Mouse (Mus musculus) CH12.LX (cell line): Measurements from ENCODE around the gene Cops3. TPM values are rescaled to one million over a fixed set of nuclear protein-coding genes. Genes with fewer than 3 reads are reported as not detected.

ENCODE experiments used
- DNase-seq: peaks from one replicate; pipeline ENCODE4 v3.0.0-alpha.2; 2013; ENCODE audit errors: extremely low read depth
- H3K27ac ChIP-seq: 2 replicates; pipeline ENCODE4 v1.5.1; 2012; ENCODE audit warnings: low read depth, mild to moderate bottlenecking, control low read depth, moderate library complexity; ENCODE audit not compliant: insufficient read depth
- H3K27me3 ChIP-seq: replicated peaks from 2 replicates; pipeline ENCODE3; 2012; ENCODE audit warnings: inconsistent platforms
- H3K36me3 ChIP-seq, 2 experiments: replicated peaks in 1 of 2; 2 replicates each; pipeline versions ENCODE3 to v1.6.1; 2012; ENCODE audit warnings: inconsistent platforms in 1 of 2, low read length in 1 of 2, mild to moderate bottlenecking in 1 of 2, mixed read lengths in 1 of 2, moderate library complexity in 1 of 2; ENCODE audit not compliant: control insufficient read depth in 1 of 2, insufficient read depth in 1 of 2
- H3K4me1 ChIP-seq, 2 experiments: 2 replicates each; pipeline ENCODE4 v1.6.1; 2012; ENCODE audit warnings: inconsistent platforms in 1 of 2, moderate library complexity in 1 of 2; ENCODE audit not compliant: insufficient read depth in 2 of 2, control insufficient read depth in 1 of 2
- H3K4me2 ChIP-seq: 2 replicates; pipeline ENCODE4 v1.6.1; 2012; ENCODE audit warnings: low read depth, mild to moderate bottlenecking, control low read depth; ENCODE audit not compliant: poor library complexity, insufficient read depth, severe bottlenecking
- H3K4me3 ChIP-seq, 3 experiments: fragments of 150-350 bp in 1 of 3; sonication (generic) in 1 of 3; replicated peaks in 1 of 3; 2 replicates each; pipeline versions ENCODE3 to v1.5.1; 2011 to 2012; ENCODE audit warnings: low read depth in 2 of 3, low read length in 2 of 3, mild to moderate bottlenecking in 2 of 3, moderate library complexity in 2 of 3, control low read depth in 1 of 3, improper control_type of control experiment in 1 of 3, inconsistent platforms in 1 of 3, mixed read lengths in 1 of 3; ENCODE audit not compliant: poor library complexity in 1 of 3
- H3K79me2 ChIP-seq: replicated peaks from 2 replicates; pipeline ENCODE4 v1.6.1; 2012; ENCODE audit warnings: mild to moderate bottlenecking, moderate library complexity; ENCODE audit not compliant: control insufficient read depth, poor library complexity, insufficient read depth, severe bottlenecking; ENCODE audit errors: extremely low read depth
- H3K9ac ChIP-seq: 2 replicates; pipeline ENCODE4 v1.6.1; 2012; ENCODE audit warnings: low read depth, mild to moderate bottlenecking, control low read depth, moderate library complexity; ENCODE audit not compliant: insufficient read depth
- H3K9me3 ChIP-seq: replicated peaks from 2 replicates; pipeline ENCODE3; 2012; ENCODE audit warnings: low read length, inconsistent platforms, mixed read lengths
- BHLHE40 ChIP-seq: IDR thresholded peaks from 2 replicates; pipeline ENCODE4 v1.6.1; 2011; ENCODE audit warnings: mild to moderate bottlenecking, low read depth, low read length, improper control_type of control experiment
- CHD1 ChIP-seq: IDR thresholded peaks from 2 replicates; pipeline ENCODE4 v1.6.1; 2012; ENCODE audit warnings: low read depth, low read length, improper control_type of control experiment, inconsistent platforms
- CHD2 ChIP-seq: IDR thresholded peaks from 2 replicates; pipeline ENCODE4 v1.6.1; 2011; ENCODE audit warnings: low read length, improper control_type of control experiment
- CTCF ChIP-seq, 2 experiments: IDR thresholded peaks in 1 of 2; conservative IDR thresholded peaks in 1 of 2; 2 replicates each; pipeline ENCODE4 v1.5.1; 2011 to 2012; ENCODE audit warnings: low read depth in 2 of 2, low read length in 2 of 2, improper control_type of control experiment in 1 of 2, inconsistent platforms in 1 of 2, mild to moderate bottlenecking in 1 of 2, moderate library complexity in 1 of 2
- ELF1 ChIP-seq: IDR thresholded peaks from 2 replicates; pipeline ENCODE4 v1.6.1; 2014; ENCODE audit warnings: low read depth, mild to moderate bottlenecking, inconsistent platforms, low read length, improper control_type of control experiment
- EP300 ChIP-seq: IDR thresholded peaks from 2 replicates; pipeline ENCODE4 v1.6.1; 2011; ENCODE audit warnings: low read length, improper control_type of control experiment
- ETS1 ChIP-seq: conservative IDR thresholded peaks from 2 replicates; pipeline ENCODE4 v1.6.1; 2012; ENCODE audit warnings: low read depth, mild to moderate bottlenecking, inconsistent platforms, low read length, improper control_type of control experiment, moderate library complexity
- GABPA ChIP-seq: IDR thresholded peaks from 2 replicates; pipeline ENCODE4 v1.6.1; 2012; ENCODE audit warnings: low read depth, low read length, improper control_type of control experiment, inconsistent platforms; ENCODE audit not compliant: insufficient replicate concordance
- HCFC1 ChIP-seq: IDR thresholded peaks from 2 replicates; pipeline ENCODE4 v1.6.1; 2012; ENCODE audit warnings: low read depth, mild to moderate bottlenecking, inconsistent platforms, low read length, improper control_type of control experiment
- IRF4 ChIP-seq: IDR thresholded peaks from 2 replicates; pipeline ENCODE4 v1.6.1; 2014; ENCODE audit warnings: low read depth, mild to moderate bottlenecking, inconsistent platforms, low read length, improper control_type of control experiment
- JUN ChIP-seq: IDR thresholded peaks from 2 replicates; pipeline ENCODE4 v1.6.1; 2011; ENCODE audit warnings: low read depth, mild to moderate bottlenecking, low read length, improper control_type of control experiment, moderate library complexity; ENCODE audit not compliant: insufficient read depth
- KAT2A ChIP-seq: IDR thresholded peaks from 2 replicates; pipeline ENCODE4 v1.6.1; 2012; ENCODE audit warnings: low read length, improper control_type of control experiment, inconsistent platforms; ENCODE audit not compliant: insufficient replicate concordance
- MAFK ChIP-seq: IDR thresholded peaks from 2 replicates; pipeline ENCODE4 v1.6.1; 2011; ENCODE audit warnings: low read length, improper control_type of control experiment; ENCODE audit not compliant: insufficient replicate concordance
- MAX ChIP-seq: IDR thresholded peaks from 2 replicates; pipeline ENCODE4 v1.6.1; 2011; ENCODE audit warnings: low read length, improper control_type of control experiment
- MXI1 ChIP-seq: IDR thresholded peaks from 2 replicates; pipeline ENCODE4 v1.6.1; 2011; ENCODE audit warnings: mild to moderate bottlenecking, low read depth, low read length, improper control_type of control experiment
- MYC ChIP-seq: IDR thresholded peaks from 2 replicates; pipeline ENCODE4 v1.6.1; 2011; ENCODE audit warnings: low read depth, mild to moderate bottlenecking, improper control_type of control experiment, low read length
- NELFE ChIP-seq: IDR thresholded peaks from 2 replicates; pipeline ENCODE4 v1.6.1; 2011; ENCODE audit warnings: low read depth, low read length, improper control_type of control experiment
- NRF1 ChIP-seq: IDR thresholded peaks from 2 replicates; pipeline ENCODE4 v1.6.1; 2014; ENCODE audit warnings: low read depth, mild to moderate bottlenecking, inconsistent platforms, low read length, improper control_type of control experiment, moderate library complexity
- POLR2A ChIP-seq: IDR thresholded peaks from 2 replicates; pipeline ENCODE4 v1.6.1; 2011; ENCODE audit warnings: low read depth, mild to moderate bottlenecking, improper control_type of control experiment, low read length
- POLR2AphosphoS2 ChIP-seq: IDR thresholded peaks from 2 replicates; pipeline ENCODE4 v1.6.1; 2011; ENCODE audit warnings: low read depth, low read length, improper control_type of control experiment
- RCOR1 ChIP-seq: conservative IDR thresholded peaks from 2 replicates; pipeline ENCODE4 v1.6.1; 2012; ENCODE audit warnings: low read depth, mild to moderate bottlenecking, inconsistent platforms, low read length, improper control_type of control experiment
- SIN3A ChIP-seq: IDR thresholded peaks from 2 replicates; pipeline ENCODE4 v1.6.1; 2012; ENCODE audit warnings: low read length, improper control_type of control experiment, inconsistent platforms
- UBTF ChIP-seq: IDR thresholded peaks from 2 replicates; pipeline ENCODE4 v1.6.1; 2012; ENCODE audit warnings: low read depth, mild to moderate bottlenecking, inconsistent platforms, low read length, improper control_type of control experiment, moderate library complexity
- ZKSCAN1 ChIP-seq: IDR thresholded peaks from 2 replicates; pipeline ENCODE4 v1.6.1; 2012; ENCODE audit warnings: low read depth, inconsistent platforms, low read length, improper control_type of control experiment, borderline replicate concordance
- ZMIZ1 ChIP-seq: IDR thresholded peaks from 2 replicates; pipeline ENCODE4 v1.6.1; 2012; ENCODE audit warnings: low read depth, mild to moderate bottlenecking, inconsistent platforms, low read length, improper control_type of control experiment
- ZNF384 ChIP-seq: IDR thresholded peaks from 2 replicates; pipeline ENCODE4 v1.6.1; 2012; ENCODE audit warnings: low read depth, low read length, improper control_type of control experiment, inconsistent platforms
- dilution Hi-C: fragments of 300-500 bp; cut with MboI; formaldehyde crosslinking; loops from 2 replicates; pipeline ENCODE4 v1.14.3; 2020; ENCODE audit warnings: low sequenced_read_pairs; ENCODE audit not compliant: extremely low pct_unique_long_range_greater_than_20kb, extremely low pct_ligation_motif_present
- in situ Hi-C: fragments of 300-500 bp; cut with MboI; formaldehyde crosslinking; loops from 3 replicates; pipeline ENCODE4 v1.14.3; 2019; ENCODE audit warnings: low sequenced_read_pairs, low pct_ligation_motif_present, low pct_unique_long_range_greater_than_20kb, mixed read lengths
- polyA plus RNA-seq: library from polyadenylated mRNA; unstranded; fragments of >175 nt; gene quantifications from 2 replicates; pipeline ENCODE4 v1.2.1, GENCODE M21; 2012; ENCODE audit warnings: low read depth; ENCODE audit not compliant: insufficient read length
- total RNA-seq, 2 experiments: library from RNA; depleted of rRNA; stranded (reverse); fragments of 300-350 nt in 1 of 2; fragments of >200 nt in 1 of 2; gene quantifications; 2 replicates each; pipeline ENCODE4 v1.2.3; 2012 to 2014

The Cops3 gene
- total and polyA plus RNA-seq, 3 experiments, result 128 to 317 (median 267) TPM

DNA sequence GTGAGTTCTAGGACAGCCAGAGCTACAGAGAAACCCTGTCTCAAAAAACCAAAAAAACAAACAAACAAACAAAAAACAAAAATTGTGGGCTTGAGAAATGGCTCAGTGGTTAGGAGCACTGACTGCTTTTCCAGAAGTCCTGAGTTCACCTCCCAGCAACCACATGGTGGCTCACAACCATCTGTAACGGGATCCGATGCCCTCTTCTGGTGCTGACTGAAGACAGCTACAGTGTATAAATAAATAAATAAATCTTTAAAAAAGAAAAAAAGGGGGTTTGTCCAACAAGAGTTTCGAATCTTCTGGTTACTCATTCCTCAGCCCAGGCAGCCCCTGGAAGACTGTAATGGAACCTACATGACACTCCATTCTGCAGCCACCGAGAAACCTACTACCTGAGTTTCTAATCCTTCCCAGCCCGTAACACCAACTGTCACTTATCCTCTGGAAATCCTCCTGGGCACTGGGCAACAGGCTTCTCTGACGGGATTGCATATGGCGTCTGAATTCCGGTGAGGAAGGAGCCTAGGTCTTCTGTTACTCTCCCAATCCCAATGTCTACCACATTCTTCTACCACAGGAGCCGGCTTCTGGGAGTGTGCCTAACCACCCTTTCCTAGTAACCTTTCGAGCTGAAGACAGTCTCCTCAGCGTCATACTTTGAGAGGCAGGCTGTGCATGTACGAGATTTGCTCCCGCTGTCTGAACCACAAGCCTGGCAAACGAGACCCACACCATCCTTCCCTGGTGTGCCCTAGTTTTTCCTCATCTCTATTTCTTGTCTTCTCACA lies 31.3 kb downstream of the Cops3 start:
- peaks cover 40 to 48% of the 10 kb centered on the region in 2 experiments for H3K36me3 ChIP-seq
- peaks cover 16% of the 10 kb centered on the region for H3K79me2 ChIP-seq
- H3K27me3 ChIP-seq, result no peaks in the 10 kb centered on the region
- H3K4me2 ChIP-seq, result peak overlapping the region; percentile 89
- H3K4me1 ChIP-seq, result peaks cover 9 to 62% of the 10 kb centered on the region in 2 experiments
- 0 out of 2 replicates have a peak overlapping the region, but pooled peaks have one; percentile 5 for H3K27ac ChIP-seq
- peak overlapping the region; percentile 97; the same call in 1 of the 2 replicates for H3K9ac ChIP-seq
- H3K9me3 ChIP-seq, result no peaks in the 10 kb centered on the region
- in situ Hi-C loops (no loop called here), dilution Hi-C loops (no loop called here)
- H3K4me3 ChIP-seq, result peak overlapping the region; percentile 67 to 96 (median 92)
- TF ChIP-seq NELFE (no peak), ZKSCAN1 (no peak), CHD1 (no peak), MXI1 (no peak), MAFK (no peak), MAX (peak; percentile 21; the same call in 1 of the 2 replicates), CHD2 (no peak), IRF4 (no peak), ZMIZ1 (no peak), CTCF (conservative IDR thresholded peaks at IDR 0.05 in 1 of 2, IDR thresholded peaks at IDR 0.05 in 1 of 2; ENCODE audit: low read depth in 2 of 2, low read length in 2 of 2) (peak in 1 of 2 experiments; percentile 63; a peak in 2 of 4 replicates), BHLHE40 (no peak), ZNF384 (peak; percentile 9; the same call in 1 of the 2 replicates), POLR2A (0 out of 2 replicates have a peak, but pooled peaks have one; percentile 14), HCFC1 (no peak), GABPA (no peak), ETS1 (no peak), MYC (no peak), NRF1 (no peak), ELF1 (no peak), EP300 (no peak), RCOR1 (no peak), KAT2A (no peak), POLR2AphosphoS2 (no peak), SIN3A (no peak), JUN (no peak), UBTF (no peak)
- DNase-seq, result no peak
